Mouse (Mus musculus) MN1 (cell line): ENCODE results near the gene Slc29a1.
"Not testable (repeated sequence)": the region's sequence is repeated elsewhere in the genome, so short reads cannot be mapped to it uniquely, and the experiment has no call there.

Experiments used
- DNase-seq: peaks from one replicate; pipeline ENCODE4 v3.0.0-alpha.2; 2016; ENCODE audit warnings: low spot score

The Slc29a1 gene

DNA sequence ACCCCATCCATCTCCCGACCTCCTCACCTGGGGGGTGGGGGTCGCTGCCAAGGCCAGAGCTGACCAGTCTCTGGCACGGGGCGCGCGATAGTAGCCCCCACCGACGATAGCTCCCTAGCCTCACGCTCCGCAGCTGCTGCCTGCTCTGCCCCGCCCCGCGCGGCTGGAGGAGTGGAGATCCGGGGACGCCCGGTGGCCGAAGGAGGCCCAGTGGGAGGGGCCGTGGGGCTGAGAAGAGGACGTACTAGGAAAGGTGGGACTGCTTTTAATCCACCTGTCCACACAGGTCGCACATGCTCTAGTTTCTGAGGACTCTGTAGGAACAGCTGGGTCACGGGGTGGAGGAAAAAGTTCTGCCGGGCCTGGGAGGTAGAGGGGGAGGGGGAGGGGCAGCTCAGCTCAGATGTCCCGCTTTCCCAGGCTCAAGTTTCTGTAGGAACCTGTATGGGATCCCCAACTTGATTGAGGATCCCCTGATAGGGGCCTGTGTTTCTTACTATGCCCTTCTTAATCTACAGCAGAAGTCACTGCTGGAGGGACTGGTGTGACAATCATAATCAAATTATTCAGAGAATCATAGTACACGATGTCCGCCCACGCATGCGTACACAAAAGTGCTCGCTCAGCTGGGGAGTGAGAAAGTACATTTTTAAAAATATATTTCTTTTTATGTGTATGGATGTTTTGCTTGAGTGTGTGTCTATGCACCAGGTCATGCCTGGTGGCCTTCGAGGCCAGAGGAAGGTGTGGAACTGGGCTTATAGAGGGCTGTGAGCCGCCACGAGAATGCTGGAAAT, at the start of gene Slc29a1:
Gene Slc29a1, minus strand, starts transcription at position 161 of the 797 bp plus-strand sequence.
- DNase-seq, result peak; percentile 86

DNA sequence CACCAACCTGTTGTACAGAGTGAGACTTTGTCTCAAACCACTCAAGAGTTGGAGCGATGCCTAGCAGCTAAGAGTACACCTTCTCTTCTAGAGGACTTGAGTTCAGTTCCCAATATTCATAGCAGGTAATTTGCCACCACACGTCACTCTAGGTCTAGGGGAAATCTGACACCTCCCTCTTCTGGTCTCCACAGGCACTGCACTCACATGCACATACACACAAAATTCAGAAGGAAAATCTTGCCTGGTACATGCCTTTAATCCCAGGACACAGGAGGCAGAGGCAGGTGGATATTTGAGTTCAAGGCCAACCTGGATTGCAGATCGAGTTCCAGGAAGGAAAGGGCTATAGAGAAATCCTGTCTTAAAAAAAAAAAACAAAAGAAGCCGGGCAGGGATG, 44.8 kb upstream of the Slc29a1 start:
- no peak for DNase-seq

DNA sequence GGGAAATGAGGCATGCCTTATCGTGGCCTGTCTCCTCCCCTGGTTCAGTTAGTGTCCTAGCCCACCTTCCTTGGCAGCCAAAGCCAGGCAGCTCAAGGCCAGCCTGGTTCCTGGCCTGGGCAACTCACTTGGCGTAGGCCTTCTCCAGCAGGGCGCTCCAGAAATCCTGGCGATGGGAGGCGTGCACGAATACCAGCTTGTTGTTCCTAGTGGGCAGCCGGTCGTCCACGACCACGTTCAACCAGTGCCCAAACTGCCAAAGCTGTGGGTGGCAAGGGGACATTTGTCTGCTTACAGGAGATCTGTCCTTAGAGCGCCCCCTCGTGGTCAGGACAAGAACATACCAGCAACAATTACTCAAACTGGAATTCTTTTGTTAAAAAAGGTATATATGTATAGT, 43.3 kb upstream of the Slc29a1 start:
- DNase-seq, result peak; percentile 81

DNA sequence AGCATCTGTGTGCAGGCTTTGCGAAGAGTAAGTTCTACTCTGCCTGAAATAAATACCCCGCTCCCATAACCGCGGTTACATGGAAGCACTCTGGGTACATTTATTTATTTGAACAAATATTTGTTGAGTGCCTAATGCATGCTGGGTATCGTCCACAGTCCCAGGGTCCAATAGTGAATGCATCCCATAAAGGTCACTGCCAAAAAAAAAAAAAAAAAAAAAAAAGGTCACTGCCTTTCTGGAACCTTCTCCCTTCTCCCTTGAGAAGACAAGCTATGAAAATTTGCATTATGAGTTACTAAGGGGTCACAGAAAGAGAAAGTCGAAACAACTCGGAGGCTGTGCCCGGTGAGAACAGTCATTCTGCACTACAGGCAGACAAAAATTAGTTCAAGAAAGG, 42.6 kb upstream of the Slc29a1 start:
- no peak for DNase-seq

DNA sequence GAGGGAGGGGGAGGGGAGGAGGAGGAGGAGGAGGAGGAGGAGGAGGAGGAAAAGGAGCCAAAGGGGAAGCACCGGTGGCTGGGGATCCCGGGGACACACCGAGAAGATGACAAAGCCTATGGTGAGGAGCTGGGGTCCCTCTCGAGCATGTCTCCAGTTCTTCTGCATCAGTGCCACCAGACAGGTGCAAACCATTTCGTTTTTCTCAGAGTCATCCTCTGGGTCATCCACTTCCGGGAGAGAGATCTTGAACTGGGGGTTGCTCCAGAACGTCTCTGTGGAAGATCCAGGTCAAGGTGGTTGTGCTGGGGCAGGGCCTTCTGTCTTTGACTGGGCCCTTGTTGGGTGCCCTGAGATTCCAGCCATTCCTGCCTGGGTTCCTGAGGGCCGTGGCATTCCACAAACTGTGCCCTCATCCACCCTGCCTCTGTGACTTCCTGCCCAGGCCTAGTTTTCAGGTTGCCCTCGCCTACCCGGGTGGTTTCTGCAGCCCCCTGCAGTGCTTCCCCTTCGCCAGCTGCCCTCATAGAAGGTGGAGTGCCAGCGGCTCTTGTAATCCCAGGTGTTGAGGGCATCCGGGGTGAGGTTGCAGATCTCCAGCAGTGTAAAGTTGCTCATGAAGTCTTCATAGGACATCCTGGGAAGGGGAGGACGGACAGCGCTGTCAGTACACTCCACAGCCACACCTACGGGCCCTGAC, 39.3 kb upstream of the Slc29a1 start:
- DNase-seq, result no peak

DNA sequence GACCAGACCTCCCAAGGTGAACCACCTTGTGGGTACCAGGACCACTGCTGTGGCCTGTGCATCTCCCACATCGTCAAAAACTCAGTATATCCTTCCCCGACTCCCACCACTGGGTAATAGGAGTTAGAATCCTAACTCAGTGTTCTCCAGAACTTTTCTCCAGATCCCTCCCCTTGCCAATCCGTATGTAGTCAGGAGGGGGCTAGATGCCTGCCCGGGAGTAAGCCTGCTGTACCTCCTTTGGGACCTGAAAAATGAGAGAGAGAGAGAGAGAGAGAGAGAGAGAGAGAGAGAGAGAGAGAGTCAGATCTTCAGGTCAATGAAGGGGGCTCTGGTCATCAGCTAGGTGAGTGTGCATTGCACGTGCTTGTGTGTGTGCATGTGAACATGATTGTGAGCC, 34.6 kb upstream of the Slc29a1 start:
- no peak for DNase-seq

DNA sequence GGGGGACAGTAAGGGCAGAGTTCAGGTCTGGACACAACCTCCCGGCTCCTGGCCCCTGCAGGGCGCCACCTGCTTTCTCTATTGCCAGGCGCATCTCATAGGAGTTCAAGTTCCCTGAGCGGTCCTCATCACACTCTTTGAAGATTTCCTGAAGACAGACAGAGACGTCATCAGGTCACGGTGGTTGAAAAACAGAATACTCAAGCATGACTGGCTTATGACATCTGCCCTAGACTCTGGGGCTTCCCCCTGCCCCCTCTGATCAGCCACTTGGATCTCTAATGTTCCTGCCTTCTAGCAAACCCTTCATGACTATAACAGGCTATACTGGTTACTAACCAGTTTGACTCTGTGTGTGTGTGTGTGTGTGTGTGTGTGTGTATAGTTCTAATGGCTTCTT, 32.5 kb upstream of the Slc29a1 start:
- DNase-seq, result no peak

DNA sequence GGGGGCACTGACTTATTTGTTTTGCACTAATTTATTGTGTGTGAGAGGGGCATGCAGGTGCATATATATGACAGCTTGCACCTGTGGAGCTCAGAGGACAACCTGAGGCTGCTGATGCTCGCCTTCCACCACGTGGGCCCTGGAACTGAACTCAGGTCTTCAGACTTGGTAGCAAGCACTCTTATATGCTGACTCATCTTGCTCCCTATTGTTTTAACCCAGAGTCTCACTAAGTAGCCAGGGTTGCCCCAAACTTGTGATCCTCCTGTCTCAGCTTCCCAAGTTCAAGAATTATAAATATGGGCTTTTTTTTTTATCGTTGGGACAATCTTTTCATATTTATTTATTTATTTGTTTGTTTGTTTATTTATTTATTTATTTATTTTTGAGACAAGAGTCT, 31.6 kb upstream of the Slc29a1 start:
- DNase-seq, result no peak

DNA sequence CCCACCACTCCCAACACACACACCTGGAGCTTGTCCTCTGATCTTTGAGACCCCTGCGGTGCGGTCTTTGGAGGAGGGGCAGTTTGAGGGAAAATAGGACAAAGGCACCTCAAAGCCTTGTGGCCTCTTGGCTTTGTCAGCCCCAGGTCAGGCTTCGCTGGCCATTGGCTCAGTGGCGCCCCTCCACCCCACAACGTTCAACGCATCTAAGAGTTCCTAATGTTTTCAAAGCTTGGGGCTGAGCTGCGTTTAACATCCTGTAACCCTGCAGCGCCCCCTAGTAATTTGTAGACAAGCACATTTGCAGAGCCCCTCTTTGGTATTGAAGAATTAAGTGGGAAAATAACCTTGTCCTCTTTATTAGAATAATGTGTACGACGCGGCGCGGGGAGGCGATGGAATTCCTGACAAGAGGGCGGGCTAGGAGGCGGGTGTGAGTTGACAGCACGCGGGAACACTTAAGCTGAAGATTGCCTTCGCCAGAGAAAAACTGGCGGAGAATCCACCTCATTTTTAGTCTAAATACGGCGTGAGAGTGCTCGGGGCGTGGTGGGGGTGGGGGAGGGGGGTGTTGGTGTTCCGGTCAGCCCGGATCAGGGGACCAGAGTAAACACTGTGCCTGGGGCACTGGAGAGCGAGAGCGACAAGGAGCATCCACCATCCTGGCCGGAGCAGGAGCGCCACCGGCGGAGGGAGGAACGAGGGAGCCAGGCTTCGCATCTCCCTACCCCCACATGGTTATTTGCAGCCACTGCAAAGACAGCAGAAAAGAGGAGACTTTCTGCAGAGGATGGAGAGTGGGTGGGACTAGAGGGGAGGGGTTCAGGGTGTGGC, 30.7 kb upstream of the Slc29a1 start:
- DNase-seq, result peak; percentile 81

DNA sequence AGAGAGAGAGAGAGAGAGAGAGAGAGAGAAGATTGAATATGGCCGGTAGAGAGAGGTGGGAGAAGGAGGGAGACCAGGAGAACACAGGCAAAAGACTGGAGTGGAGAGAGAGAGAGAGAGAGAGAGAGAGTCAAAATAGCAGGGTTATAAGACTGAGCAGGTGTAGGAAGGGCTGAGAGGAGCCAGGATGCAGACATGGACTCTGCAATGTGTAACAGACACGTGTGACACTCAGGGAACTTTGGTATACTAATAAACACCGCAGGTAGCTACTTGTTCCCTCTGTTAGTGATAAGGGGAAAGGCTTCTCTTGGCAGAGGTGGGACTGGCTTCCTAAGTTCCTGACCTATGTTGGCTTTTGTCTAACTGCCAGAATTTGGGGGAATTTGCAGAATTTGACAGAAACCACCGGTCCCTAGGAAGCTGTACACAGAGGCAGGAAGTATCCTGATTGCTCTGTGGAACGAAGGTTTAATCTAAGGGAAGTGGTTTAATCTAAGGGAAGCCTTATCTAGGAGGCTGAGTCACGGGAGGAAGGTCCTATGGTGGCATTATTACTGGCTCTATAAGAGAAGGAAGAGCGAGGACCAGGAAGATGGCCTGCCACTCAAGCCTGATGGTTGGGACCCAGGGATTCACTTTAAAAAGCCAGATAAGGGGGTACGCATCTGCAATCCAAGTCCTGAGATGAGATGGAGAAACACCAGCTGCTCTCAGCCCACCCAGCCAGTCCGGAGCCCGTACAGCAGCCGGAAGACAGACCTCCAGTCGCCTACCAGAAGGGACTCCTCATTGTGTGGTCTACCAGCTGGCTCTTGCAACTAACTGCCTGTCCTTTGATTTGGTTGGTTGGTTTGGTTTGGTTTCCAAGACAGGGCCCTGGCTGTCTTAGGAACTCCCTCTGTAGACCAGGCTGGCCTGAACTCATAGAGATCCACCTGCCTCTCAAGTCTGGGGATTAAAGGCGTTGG, 29.8 kb upstream of the Slc29a1 start:
- DNase-seq, result no peak

DNA sequence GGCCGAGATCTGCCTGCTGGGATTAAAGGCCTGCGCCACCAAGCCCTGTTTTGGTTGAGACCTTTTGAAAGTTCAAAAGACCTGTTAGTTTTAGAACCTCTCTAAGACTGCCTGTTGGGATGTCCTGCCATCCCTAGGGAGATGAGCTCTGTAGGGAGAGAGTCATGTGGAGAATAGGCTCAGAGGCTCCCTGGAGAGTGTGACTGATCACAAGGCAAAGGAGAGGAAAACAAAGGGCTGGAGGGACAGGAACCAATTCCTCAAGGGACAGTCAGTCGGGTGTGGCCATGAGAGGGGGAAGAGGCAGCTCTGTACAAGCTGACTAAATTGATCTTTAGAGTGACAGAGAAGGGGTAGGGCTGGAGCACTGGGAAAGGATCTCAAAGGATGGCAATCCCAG, 28.8 kb upstream of the Slc29a1 start:
- DNase-seq, result peak; percentile 56

DNA sequence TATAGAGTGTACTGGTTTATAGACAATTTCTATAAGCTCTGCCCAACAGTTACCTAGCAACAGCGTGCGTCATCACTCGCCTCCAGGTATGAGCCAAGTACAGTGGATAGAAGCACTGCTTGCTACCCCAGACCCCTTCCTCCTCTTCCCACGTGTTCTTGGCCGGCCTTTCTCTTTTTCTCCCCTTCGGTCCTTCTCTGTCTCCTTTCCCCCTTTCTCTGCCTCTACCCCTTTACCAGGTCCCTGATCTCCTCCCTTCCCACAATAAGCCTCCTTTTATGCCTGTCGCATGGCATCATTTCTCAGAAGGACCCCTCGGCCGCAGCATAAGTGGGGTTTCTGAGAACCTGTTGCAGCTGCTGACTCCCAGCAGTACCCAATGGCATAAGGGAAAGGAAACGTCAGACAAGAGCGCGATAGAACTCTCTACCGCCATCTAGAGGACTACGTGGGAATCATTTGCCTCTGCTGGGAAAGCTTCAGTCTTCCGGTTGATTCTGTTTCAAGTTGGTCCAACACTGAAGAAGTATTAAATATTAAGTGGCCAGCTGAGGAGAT, 27.2 kb upstream of the Slc29a1 start:
- DNase-seq, result peak; percentile 88

DNA sequence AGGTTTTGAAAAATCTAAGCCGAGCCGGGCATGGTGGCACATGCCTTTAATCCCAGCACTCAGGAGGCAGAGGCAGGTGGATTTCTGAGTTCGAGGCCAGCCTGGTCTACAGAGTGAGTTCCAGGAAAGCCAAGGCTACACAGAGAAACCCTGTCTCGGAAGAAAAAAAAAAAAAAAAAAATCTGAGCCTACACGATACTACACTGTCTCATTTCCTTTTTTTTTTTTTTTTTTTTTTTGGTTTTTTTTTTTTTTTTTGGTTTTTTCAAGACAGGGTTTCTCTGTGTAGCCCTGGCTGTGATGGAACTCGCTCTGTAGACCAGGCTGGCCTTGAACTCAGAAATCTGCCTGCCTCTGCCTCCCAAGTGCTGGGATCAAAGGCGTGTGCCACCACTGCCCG, 24.0 kb upstream of the Slc29a1 start:
- not testable (repeated sequence) for DNase-seq

DNA sequence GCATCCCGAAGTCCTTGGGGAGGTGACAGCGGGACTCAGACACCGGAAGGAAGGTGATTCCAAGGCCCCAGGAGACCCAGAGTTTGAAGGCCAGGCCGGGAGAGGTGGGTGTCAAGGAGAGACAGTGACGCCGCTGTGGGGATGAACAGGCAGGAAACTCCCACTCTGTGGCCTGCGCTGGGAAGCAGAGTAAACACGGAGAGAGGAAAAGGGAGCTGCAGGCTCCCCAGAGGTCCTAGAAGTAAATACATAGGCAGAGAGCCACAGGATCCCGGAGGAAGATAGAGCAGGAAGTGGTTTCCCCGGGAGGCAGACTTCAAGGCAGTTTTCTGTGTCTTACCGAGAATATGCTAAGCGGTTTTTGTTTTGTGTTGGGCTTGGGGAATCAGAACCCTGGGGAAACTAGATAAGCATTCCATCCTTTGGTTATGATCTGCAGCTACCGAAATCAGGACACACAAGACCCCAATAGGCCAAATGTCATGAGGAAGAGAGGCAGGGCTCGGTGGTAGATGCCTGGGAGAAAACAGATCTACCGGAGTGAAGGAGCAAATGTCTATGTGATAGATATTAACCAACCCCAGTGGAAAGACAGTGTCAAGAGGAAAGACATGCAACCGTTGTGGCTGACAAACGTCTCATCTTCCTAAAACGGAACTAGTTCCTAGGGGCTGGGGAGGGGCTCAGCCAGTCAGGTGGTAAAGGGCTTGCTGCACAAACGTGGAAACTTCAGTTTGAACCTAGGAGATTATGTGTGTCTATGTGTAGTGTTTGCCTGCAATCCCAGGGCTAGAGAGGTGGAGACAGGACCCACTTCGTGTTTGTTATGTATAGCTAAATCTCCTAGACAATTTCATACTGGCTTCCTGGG, 20.2 kb upstream of the Slc29a1 start:
- peak; percentile 56 for DNase-seq

DNA sequence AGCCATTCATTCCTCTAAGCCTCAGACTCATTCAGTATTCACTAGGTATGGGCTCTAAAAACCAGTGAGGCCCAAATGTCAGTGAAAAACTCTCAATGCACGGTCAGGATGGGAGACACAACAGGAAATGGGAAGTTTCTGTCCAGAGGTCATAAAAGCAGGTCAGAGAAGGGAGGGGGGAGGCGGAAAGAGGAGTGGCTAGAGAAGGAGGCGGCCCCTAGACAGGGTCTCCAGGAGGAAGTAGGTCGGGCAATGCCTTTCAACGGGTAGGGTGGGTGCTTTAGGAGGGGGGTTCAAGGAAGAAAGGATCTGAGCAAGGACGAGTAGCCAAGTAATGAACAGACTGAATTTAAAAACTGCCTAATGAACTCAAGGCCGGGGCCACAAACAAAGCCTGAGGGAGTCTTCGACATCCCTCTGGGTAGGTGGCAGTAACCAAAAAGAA, 19.6 kb upstream of the Slc29a1 start:
- no peak for DNase-seq

DNA sequence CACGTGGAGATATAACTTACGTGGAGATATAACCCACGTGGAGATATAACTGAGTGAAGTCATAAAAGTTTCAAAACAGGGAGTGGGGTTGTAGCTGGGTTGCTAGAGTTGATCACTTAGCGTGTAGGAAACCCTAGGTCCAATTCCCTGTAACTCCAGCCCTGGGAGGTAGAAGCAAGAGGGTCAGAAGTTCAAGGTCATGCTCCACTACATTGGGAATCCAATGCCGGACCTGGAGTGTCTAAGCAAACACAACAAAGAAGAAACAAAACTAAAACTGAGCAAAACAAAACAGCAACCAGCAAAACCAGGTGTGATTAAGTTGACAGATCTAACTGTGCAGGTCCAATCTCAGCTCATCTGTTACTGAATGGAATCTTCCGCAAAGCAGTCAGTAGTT, 18.2 kb upstream of the Slc29a1 start:
- DNase-seq, result no peak

DNA sequence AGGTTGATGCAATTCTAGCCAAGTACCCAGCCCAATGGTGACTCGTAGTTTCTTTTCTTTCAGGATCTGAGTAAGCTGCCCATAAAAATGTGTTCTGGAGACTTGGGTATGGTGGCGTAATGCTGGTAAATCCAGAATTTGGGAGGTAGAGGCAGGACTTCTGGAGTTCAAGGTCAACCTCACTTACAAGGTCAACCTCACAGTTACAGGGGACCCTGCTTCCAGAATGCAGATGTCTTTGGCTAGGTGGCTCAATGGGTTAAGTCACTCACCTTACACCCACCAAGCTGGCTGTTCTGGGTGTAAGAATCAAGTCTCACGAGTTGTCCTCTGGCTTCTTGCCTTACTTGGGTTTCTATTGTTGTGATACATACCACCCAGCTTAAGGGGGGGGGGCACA, 17.3 kb upstream of the Slc29a1 start:
- no peak for DNase-seq

DNA sequence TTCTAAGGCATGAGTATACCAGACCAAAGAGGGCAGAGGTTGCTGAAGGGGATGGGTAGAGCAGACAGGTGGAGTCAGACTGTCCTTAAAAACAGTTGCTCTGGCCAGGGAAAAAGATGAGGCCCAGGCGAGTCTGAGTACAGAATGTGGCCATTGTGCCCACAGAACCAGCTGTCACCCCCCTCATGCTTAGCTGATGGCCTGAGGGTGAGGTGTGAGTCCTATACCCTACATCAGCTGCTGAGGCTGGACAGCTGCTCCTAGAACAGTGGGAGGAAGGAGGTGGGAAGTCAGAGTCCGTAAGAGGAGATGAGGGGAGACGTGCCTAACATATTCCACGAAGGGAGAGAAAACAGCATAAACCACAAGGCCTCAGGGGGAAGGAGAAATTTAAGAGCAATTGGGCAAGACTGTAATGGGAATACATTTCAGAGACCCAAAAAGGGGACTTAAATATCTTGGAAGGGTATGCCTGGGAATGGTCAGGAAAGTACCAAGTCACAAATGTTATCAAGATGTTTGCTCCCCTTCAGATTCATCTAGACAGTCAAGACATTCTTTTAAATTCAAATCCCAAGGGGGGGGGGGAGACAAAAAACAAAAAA, 16.7 kb upstream of the Slc29a1 start:
- no peak for DNase-seq

DNA sequence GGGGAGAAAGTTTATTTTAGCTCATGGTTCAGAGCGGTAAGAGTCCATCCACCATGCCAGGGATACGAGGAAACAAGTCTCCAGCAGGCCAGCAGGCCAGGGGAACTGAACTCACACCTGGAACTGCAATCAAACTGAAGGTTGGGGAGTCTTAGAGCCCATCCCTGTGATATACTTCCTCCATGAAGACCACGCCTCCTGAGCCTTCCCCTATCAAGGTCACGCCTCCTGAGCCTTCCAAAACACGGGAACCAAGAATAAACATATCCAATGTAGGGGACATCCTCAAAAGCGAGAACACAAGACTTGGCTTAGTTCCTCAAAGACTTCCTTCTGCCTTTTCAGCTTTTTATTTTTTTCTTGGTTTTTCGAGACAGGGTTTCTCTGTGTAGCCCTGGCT, 13.5 kb upstream of the Slc29a1 start:
- DNase-seq, result no peak

DNA sequence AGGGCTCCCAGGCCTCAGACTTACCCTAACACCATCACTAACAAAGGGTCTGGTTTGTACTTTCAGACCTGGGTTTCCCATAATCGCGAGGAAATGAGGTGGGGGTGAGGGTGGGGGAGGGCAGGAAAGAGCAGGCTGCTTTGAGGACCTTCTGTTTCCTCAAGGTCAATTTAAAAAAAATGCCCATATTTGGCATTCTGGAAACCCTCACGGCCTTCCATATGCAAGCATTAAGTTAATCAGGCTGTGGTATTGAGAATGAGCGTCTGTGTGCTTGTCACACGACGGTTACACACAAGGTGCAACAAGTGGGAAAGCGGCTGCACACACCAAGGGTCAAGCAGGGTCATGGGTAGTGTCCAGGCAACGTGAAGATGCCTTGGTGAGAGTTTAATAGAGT, 12.6 kb upstream of the Slc29a1 start:
- no peak for DNase-seq
